Mouse (Mus musculus) lung, adult 18-20 months (tissue): ENCODE data around the gene Gm9195.

Source experiments
- DNase-seq, 2 experiments: peaks; one replicate each; pipeline ENCODE4 v3.0.0; 2022; ENCODE audit warnings: mixed read lengths in 2 of 2

Gm9195 gene

DNA sequence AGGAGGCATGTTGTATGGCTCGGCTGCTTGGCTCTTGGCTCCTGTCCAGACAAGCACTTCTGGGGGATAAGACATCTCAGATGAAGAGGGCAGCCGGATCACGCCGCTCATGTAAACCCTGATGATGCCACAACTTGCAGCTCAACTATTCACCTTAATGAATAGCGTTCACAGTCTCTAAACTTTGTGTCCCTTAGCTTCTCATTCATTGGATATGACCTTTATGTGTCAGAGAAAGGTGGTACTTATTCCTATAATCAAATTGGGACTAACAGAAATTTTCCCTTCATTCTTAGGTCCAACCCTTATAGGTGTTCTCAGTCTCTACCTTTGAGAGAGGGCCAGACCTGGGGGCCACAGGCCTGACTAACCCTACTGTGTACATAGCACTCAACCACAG, at the start of gene Gm9195:
Gm9195 (minus strand) TSS at position 101 of the 400 bp plus-strand sequence.
- no peak for DNase-seq

DNA sequence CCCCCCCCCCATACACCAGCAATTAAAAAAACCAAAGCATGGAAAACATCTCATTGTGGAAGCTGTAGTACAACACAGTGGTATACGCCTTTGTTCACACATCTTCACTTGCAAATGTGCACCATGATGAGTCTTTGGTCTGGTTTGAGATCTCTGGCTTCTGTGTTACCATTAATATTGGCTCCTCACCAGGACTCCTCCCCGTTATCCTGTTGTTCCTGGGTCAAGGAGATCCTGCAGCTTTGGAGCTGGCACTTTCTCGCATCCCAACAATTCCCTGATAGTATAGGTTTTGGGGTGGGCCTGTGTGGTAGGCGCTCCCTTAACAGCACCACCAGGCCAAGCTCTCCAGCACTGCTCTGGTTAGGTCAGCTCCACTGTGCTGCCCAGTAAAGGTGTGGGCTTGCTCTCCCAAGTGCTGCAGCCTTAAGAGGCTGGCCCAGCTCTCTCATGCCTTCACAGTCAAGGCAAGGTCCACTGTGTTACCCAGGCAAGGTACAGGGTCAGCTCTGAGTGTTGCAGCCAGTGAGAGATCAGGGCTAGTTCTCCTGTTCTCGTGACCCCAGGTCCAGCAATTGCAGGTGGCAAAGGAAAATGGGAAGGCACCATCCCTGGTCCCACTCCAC, 44.9 kb upstream of the Gm9195 start:
- no peak for DNase-seq

DNA sequence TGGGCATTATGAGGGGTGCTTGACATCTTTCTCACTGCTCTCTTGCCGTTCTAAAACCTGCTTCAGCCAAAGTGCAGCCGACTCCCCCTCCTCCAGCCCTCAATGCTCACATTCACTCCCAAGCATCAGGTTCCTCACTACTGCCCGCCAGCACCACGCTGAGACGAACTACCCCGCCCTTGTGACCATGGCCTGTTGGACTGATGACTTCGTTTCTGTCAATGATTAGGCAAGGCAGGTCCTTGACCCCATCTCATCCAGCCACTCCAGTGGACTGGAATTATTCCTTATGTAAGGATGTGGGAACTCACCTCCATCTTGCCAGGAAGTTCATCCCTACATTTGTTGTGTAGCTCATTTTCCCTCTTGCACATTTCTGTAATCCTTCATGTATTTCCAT, 42.2 kb upstream of the Gm9195 start:
- DNase-seq = no peak

DNA sequence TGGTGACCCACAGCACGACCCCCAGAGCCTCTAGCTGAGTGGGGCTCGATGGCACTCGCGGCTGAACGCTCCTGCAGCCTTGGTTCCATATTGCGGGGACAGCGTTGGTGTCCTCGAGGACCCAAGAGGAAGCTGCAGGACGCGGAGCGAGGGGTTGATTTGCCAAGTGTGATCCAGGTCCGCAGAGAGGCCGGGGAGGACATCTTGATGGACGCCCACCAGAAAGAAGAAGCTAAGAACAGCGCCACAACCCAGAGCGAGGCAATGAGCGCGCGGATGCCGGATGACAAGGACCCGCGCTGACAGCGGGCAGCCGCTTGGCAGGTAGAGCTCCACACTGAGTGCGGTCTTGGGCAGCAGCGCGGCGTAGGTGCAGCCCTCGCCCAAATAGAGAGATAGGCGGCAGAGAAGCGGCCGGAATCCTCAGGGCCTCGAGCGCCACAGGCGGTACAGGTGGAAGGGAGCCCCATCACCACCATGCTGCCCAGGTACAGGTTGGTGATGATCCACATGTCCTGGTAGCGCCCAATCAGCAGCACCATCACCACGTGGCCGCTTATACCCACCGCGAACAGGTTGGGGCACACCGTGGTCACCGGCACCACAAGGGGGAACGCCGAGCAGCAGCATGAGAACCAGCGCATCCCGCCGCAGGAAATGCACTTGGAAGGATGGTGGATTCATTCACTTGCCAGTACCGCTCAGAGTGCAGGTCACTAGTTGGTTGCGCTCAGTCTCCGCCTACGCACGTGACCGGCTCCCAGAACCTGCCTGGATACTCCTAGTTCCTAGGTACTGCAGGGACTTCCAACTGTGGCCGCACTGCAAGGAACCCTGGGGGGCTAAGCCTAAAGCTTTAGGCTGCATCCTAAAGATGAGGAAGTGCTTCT, 40.6 kb upstream of the Gm9195 start:
- DNase-seq = peak in 1 of 2 experiments; percentile 13

DNA sequence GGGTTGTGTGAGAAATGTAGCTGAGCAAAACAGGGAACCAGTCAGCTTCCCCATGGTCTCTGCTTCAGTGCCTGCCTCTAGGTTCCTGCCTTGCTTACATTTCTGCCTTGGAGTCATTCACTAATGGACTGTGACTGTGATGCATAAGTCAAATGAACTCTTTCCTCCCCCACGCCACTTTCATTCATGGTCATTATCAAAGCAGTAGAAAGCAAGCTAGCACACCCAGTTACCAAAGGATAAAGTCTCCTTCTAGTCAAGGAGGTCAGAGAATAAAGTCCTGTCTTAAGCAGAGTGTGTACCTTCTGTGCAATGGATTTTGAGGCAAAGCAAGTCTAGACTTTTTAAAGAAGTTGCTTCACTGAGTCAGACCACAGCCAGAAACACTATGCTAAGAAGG, 35.5 kb upstream of the Gm9195 start:
- DNase-seq = no peak

DNA sequence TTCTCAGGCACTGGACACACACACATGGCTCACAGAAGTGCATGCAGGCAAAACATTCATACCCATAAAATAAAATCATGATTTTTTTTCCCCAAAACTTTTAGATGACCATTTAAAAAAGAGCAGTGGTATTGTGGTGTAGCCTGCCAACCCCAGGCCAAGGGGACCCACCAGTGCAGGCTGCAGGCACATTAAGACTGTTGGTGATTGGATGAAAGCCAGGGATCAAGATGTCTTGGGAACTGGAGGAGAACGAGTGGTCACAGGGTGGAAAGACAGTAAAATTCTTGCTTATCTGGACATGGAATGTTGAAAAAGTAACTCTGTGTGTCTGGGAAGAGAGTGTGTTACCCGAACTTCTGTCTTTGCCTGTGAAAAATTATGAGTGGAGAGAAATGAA, 27.9 kb upstream of the Gm9195 start:
- DNase-seq = no peak

DNA sequence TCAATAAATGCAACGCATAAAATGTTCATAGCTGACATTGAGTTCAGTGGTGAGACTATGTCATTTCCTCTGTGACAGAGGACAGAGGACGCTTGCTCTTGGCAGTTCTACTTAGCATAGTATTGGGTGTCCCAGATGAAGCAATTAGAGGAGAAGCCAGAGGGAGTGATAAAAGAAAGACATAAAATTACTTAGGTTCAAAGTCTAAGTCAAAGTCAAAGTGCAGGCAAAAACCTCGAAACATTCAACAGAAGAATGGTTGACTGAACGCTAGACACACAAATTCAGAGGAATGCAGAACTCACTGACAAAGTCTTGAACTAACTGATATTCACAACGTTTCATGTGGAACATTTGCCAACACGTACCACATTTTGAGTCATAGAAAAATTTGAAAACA, 27.1 kb upstream of the Gm9195 start:
- no peak for DNase-seq

DNA sequence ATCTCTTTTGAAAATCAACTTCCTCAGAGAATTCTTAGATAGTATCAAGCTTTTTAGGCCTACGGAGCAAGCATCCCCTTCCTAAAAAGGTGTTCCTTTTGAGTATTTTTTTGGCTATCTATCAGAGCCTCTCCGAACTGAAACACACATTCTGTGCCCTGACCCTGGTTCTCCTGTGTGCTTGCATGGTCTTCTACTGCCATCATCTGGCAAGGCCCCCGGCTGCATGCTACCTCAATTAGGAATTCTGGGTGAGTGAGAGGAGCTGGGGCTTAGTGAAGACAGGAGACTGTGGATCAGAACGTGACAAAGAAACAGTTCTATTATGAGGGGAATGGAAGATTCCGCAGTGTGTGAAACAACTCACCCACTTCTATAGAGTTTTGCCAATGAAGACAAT, 24.7 kb upstream of the Gm9195 start:
- peak in 1 of 2 experiments; percentile 42 for DNase-seq

DNA sequence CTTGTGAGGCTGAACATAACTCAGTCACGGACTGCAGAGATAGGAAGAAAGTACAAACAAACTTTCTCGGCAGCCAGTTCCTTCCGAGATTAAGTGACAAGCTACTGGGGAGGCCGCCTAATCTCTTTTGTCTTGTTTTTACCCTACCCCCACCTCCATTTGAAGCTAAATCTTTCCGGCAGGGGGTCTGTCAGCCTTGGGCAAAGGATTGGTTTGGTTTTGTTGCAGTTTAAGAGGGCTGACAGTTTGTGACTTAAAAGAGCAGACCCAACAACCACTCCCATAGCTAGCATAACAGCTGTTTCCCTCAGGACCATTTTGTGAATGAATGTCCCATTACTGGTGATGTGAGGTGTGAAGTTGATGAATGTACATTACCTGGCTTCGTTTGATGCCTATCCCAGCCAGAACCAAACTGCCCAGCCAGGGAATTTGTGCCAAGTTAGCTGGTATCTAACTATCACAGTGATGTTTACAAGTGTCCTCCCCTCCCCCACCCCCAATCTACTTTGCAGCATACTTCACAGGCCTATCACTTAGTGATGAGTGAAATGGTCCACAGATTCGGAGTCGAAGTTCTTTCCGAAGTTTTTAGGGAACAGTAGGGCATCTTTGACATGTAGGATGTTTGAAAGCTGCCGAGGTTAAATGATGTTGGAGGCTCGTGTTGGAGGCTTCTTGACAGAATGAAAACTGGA, 15.2 kb upstream of the Gm9195 start:
- no peak for DNase-seq

DNA sequence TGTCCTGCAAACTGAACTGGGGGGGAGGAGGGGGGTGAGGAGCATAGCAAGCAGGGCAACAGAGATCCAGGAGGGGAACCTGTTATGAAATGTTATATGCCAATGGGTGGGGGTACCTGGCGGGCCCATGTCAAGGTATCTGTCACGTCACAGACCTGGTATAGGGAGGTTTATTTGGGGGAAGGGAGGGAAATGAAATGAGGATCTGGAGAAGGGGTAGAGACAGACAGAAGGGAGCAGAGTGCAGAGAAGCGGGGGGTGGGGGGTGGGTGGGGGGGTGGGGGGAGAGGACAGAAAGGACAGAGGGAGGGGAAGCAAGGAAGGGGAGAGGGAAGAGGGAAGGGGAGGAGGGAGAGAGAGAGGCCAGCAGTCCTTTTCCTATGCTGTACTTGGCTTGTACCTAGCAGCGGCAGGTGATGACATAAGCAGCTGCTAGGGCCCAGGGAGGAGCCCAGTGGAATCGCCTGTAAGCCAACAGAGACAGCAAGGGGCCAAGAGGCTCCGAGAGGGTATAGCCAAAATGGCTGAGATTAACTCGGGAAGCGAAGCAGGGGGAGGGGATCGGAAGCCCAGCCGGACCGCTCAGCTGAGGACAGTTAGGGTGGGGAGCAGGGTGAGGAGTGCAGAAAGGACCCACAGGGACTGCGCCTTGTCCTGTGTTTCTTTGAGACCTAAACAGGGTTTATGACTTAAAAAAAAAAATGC, 14.5 kb upstream of the Gm9195 start:
- no peak for DNase-seq

DNA sequence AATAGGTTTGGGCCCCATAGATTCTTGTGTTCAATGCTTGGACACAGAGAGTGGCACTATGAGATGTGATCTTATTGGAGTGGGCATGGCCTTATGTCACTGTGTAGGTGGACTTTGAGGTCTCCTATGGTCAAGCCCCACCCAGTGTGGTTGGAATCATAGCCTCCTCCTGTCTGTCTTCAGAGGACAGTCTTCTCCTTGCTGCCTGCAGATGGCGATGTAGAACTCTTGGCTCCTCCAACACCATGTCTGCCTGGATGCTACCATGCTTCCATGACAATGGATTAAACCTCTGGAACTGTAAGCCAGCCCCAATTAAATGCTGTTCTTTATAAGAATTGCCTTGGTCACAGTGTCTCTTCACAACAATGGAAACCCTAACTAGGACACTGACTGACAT, 13.3 kb upstream of the Gm9195 start:
- DNase-seq = no peak

DNA sequence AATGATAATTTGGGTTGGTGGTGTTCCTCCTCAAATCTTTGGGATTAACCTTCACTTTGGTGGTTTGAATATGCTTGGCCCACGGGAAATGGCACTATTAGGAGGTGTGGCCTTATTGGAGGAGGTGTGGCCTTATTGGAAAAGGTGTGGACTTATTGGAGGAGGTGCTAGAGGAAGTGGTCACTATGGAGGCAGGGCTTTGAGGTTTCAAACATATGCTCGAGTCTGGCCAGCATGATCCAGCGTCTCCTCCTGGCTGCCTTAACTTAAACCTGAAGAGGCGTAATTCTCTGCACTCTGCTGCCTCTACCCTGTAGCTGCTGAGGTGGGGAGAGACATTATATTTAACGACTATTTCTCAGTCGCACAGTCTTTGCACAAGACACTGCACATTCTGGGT, 11.6 kb upstream of the Gm9195 start:
- DNase-seq = no peak

DNA sequence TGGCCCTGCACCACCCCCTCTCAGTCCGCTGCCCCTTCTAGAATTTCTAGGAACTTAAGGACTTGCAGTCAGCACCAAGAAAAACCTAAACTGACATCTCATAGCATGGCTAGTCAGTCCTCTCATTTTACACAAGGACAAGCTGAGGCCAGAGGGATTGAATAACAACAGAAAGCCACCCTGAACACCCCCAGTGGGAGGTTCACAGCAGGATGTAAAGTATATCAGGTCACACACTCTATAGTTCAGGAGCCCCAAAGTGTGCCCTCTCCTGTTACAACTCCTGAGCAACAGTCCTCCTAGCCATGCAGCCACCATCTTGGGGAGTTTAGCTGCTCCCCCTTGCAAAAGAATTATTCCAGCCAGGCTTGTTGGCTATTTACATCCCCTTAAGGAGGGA, 2.1 kb upstream of the Gm9195 start:
- DNase-seq = no peak

DNA sequence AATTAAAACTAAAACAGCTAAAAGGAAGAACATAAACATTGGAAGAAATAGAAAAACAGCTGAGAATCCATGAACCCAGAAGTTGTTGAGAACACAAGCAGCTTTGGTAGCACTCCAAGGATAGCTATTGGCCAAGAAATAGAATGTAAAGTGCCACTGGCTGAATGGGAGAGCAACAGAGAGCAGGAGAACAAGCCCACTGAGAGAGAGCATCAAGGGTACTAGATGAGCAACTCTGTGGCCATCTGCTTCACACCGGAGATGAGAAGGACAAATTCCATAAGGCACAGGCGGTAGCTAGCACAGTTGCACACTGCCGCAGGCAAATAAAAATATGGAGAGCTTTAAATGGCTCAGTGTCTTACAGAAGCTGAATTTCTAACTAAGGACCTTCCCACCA, 1.3 kb downstream of the Gm9195 start:
- no peak for DNase-seq

DNA sequence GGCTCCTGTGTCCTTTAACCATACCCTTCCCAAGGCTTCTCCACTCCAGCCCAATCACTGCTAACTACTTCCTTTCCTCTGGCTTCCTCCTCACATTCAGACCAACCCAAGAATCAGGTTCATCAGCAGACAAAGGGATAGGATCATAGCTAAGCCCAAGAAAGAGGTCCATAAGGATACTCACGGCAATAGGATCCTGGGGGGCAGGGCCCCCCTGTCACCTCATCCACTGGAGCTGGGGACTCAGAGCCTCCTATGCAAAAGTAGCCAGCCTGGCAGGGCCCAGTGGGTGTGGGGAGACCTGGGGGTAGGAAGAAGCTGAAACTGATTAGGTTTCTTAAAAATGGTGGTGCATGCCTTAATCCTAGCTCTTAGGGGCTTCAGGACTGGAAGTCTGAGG, 17.1 kb downstream of the Gm9195 start:
- DNase-seq = no peak

DNA sequence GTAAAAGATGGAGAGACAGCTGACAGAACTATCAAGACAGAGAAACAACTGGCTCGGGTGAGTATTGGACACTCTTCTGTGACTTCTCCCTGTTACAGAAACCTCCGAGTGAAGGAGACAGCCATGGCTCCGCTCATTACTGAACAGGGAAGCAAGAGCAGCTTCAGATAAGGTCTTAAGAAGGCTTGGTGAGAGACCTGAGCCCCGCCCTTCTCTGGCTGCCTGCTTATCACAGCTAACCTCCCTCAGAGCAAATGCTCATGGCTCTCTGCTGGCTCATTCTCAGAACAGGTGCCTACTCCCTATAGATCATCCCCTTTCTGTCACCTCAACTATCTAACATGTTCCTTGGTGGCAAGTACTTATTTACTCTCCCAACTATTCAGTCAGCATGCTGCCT, 23.2 kb downstream of the Gm9195 start:
- DNase-seq = no peak

DNA sequence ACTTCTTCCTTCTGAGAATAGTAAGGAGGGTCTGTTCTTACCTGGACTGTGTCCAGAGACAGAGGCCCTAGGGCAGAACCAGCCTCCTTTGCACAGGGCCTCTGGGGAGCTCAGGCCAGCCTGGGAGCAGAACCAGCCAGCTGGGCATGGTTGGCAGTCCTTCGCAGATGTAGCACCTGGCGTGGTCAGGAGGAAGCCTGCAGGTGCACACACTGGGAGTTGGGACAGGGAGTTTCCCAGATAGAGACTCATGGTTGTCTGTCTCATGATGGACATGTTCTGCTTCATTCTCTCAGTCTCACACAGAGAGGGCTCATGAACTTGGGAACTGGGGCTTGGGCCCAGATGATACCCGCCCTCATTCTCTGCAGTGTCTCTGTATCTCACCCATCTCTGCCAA, 25.3 kb downstream of the Gm9195 start:
- DNase-seq = no peak

DNA sequence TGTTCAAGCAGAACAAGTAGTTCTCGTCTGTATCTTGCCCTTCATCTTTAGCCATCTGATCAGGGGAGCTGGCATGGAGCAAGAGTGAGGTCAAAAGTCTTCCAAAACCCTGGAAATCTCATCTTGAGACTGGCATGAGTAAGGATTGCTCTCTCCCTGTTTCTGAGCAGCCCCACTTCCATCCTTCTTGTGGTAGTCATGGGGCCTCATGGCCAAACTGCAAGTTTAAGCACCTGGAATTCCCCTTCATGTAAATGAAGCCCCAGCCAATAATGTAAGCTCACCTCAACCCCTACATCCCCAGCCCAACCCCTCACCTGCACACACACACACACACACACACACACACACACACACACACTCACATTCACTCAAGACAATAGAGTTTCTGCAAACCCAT, 30.0 kb downstream of the Gm9195 start:
- DNase-seq = no peak

DNA sequence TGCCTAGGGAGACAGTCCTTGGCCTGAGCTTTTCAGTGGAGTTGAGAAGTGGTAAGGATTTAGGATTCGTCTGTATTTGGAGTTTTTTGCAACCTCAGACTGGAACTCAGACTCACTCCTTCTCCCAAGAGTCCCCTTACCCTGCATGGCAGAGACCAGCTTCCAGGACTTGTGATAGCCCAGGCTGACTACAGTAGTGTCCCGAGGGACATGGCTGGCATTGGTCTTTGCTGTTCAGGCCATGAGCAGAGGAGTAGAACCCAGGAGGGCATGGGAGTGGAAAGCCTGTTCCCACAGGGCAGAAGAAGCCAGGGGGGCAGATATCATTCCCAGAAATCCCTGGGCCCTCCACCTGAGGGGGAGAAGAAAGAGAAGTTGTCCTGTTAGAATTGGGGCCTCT, 31.3 kb downstream of the Gm9195 start:
- DNase-seq = no peak

DNA sequence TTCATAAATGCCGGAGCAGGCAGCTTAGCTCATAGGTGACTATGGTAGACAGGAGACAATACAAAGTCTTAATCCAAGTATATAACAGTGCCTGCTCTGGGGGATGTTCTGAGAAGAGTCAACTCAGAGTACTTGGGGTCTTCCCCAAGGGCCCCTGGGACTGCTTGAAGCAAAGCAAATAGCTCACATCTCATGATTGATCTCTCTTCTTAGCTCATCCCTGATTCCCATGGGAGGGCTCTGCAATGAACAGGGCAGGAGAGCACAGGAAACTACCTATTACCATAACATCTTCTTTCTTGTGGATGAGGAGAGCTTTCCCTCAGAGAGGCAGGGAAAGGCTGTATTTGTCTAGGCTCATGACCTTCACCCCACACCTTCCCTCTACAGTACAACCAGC, 32.7 kb downstream of the Gm9195 start:
- DNase-seq = no peak

DNA sequence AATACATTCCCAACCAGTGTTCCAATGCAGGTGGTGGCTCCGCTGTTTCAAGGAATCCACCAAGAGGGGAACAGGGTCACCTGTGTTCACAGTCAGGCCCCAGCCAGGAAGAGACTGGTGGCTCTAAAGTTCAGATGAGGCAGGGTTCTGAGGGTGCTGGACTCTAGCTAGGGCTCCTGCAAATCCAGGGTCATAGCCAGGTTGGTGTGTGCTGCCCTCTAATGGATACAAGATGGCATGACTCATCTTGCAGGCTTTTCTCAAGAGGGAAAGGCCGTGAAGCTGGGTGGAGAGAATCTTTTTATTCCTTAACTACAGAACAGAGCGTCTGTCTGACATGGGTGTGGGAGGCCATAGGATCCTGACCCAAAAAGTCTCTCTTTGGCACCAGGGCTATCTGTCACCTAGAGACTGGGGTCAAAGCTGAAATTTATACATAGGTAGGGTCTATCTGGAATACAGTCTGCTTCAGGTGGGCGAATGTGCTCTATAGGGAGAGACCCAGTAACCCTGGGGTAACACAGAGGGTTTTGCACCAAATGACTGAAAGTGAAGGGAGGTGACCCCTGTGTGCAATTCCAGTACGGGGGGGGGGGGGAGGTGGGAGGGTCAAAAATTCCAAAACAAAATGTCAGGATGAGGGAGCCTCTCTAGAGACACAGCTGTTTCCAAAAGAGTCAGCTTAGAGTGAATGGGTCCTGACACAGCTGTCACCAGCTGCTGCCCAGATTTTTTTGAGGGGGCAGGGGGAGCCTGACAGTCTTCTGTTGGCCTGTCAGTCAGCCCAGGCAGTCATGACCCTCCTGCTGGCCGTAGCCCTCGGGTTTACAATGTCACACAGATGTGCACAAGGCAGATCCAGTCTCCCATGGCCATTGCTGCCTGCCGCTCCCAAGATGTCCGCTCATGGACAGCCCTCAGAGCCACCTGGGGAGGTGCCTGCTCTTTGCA, 44.2 kb downstream of the Gm9195 start:
- peak; percentile 7 to 17 for DNase-seq

DNA sequence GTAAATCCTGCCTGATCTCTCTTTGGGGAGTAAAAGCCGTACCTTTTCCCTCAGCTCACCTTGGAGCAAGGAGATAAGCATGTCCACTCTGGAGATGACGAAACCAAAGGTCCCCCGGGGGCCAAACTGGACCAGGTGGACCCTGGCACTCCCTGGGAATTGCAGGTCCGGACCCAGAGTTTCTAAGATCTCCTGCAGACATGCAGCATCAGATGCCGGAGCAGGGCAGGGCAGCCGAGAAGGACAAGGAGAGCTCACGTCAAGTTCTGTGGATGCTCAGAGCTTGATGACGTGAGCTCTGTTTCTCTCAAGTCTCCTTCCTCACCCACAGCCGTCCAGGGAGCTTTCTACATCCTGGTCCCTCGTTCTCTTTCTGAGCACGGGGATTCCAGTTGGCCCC, 48.7 kb downstream of the Gm9195 start:
- DNase-seq = no peak
